Mouse (Mus musculus): ENCODE data around the gene Fgf22. TPM values are rescaled to one million over a fixed set of nuclear protein-coding genes. Genes with fewer than 3 reads are reported as not detected.
"Not testable (repeated sequence)": the region's sequence is repeated elsewhere in the genome, so short reads cannot be mapped to it uniquely, and the experiment has no call there.

The Fgf22 gene
- polyA plus RNA-seq, 1 experiment from 2014 or later: 0.65 TPM

GRCm38 (mm10) chr10:79755854-79756253 is 978 bp downstream of the Fgf22 start:
- H3K27ac ChIP-seq: no peak overlapping the region
- no peaks in the 10 kb centered on the region for H3K9me3 ChIP-seq
- no peak overlapping the region for H3K9ac ChIP-seq
- WGBS: 78% methylated on average over 3 of the region's 3 CpGs
- H3K36me3 ChIP-seq: peaks cover 47% of the 10 kb centered on the region
- no peak for ATAC-seq (ENCODE audit: insufficient number of reproducible peaks, insufficient read depth, low FRiP score, low TSS enrichment)
- H3K4me3 ChIP-seq: no peak overlapping the region
- H3K4me2 ChIP-seq (replicated peaks): no peak overlapping the region
- peaks cover 10% of the 10 kb centered on the region for H3K4me1 ChIP-seq
- H3K27me3 ChIP-seq: no peaks in the 10 kb centered on the region

- Histone ChIP-seq H3K4me3 (no peak overlapping the region), H3K36me3 (peaks cover 55% of the 10 kb centered on the region)
- 89% methylated on average over 24 of the region's 24 CpGs for WGBS
These were observed 1.8 kb downstream of the Fgf22 start for GRCm38 (mm10) chr10:79756660-79757059.

DNA sequence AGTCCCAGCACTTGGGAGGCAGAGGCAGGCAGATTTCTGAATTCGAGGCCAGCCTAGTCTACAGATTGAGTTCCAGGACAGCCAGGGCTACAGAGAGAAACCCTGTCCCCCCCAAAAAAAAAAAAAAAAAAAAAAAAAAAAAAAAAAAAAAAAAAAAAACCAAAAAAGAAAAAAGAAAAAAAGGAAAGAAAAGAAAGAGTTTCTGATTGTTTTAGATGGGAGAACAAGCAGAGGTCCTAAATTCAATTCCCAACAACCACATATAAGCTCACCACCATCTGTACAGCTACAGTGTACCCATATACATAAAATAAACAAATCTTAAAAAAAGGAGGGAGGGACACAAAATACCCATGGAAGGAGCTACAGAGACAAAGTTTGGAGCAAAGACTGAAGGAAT is 4.8 kb downstream of the Fgf22 start:
- not testable (repeated sequence) for ATAC-seq (ENCODE audit: insufficient number of reproducible peaks, insufficient read depth, low FRiP score, low TSS enrichment); H3K4me3 ChIP-seq; H3K27ac ChIP-seq; H3K27me3 ChIP-seq; H3K4me2 ChIP-seq (replicated peaks); H3K9ac ChIP-seq; H3K9me3 ChIP-seq
- peaks cover 66% of the 10 kb centered on the region for H3K36me3 ChIP-seq
- WGBS: 90% methylated on average over 1 of the region's 1 CpGs
- peaks cover 15% of the 10 kb centered on the region for H3K4me1 ChIP-seq

More at GRCm38 (mm10) chr10:79756660-79757059, 1.8 kb downstream of the Fgf22 start:
- Histone ChIP-seq H3K27me3 (no peaks in the 10 kb centered on the region), H3K9me3 (no peaks in the 10 kb centered on the region), H3K9ac (no peak overlapping the region), H3K27ac (no peak overlapping the region), H3K4me1 (peaks cover 10% of the 10 kb centered on the region), H3K4me2 (replicated peaks) (no peak overlapping the region)
- ATAC-seq (ENCODE audit: insufficient number of reproducible peaks, insufficient read depth, low FRiP score, low TSS enrichment): no peak

DNA sequence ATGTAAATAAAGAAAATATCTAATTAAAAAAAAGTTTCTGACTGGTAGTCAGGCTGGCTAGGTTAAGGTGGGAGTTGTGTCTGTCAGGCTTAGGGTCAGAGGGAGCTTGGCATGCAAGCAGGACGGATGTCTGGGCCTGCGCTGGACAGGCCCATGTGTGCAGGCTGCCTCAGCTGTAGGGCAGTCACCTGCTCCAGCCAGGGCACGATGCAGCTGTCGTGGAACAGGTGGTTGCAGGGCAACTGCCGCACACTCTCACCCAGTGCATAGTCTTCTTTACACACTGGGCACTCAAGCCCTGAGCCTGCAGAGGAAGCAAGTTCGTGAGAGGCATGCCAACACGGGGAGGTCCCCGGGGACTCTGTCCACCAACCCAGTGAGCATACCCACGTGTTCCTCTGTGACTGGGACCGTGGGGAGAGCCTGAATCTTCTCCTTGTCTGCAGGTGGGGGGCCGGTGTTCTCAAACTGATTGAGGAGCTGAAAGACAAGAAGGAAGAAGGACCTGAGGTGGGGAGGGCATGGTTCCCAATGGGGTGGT is 5.8 kb downstream of the Fgf22 start:
- Histone ChIP-seq H3K4me1 (peaks cover 15% of the 10 kb centered on the region), H3K9me3 (no peaks in the 10 kb centered on the region), H3K27me3 (no peaks in the 10 kb centered on the region), H3K36me3 (peaks cover 66% of the 10 kb centered on the region), H3K4me3 (no peak overlapping the region), H3K4me2 (replicated peaks) (no peak overlapping the region), H3K9ac (no peak overlapping the region), H3K27ac (no peak overlapping the region)
- WGBS: 84% methylated on average over 11 of the region's 11 CpGs
- 0 out of 2 replicates have a peak, but pooled peaks have one; percentile 36 for ATAC-seq (ENCODE audit: insufficient number of reproducible peaks, insufficient read depth, low FRiP score, low TSS enrichment)

- Histone ChIP-seq H3K4me3 (no peak overlapping the region), H3K27me3 (no peaks in the 10 kb centered on the region), H3K4me2 (replicated peaks) (no peak overlapping the region), H3K9me3 (no peaks in the 10 kb centered on the region), H3K4me1 (peaks cover 23% of the 10 kb centered on the region), H3K36me3 (peaks cover 46% of the 10 kb centered on the region), H3K27ac (no peak overlapping the region), H3K9ac (no peak overlapping the region)
- WGBS: 87% methylated on average over 3 of the region's 3 CpGs
- no peak for ATAC-seq (ENCODE audit: insufficient number of reproducible peaks, insufficient read depth, low FRiP score, low TSS enrichment)
These were observed 8.0 kb downstream of the Fgf22 start for GRCm38 (mm10) chr10:79762875-79763274.

GRCm38 (mm10) chr10:79764234-79764633 is 9.4 kb downstream of the Fgf22 start:
- ATAC-seq (ENCODE audit: insufficient number of reproducible peaks, insufficient read depth, low FRiP score, low TSS enrichment): no peak
- Histone ChIP-seq H3K4me2 (replicated peaks) (no peak overlapping the region), H3K9ac (no peak overlapping the region), H3K4me1 (peaks cover 28% of the 10 kb centered on the region), H3K27me3 (no peaks in the 10 kb centered on the region), H3K27ac (no peak overlapping the region), H3K4me3 (no peak overlapping the region), H3K9me3 (no peaks in the 10 kb centered on the region), H3K36me3 (peaks cover 32% of the 10 kb centered on the region)
- WGBS: 81% methylated on average over 7 of the region's 7 CpGs

DNA sequence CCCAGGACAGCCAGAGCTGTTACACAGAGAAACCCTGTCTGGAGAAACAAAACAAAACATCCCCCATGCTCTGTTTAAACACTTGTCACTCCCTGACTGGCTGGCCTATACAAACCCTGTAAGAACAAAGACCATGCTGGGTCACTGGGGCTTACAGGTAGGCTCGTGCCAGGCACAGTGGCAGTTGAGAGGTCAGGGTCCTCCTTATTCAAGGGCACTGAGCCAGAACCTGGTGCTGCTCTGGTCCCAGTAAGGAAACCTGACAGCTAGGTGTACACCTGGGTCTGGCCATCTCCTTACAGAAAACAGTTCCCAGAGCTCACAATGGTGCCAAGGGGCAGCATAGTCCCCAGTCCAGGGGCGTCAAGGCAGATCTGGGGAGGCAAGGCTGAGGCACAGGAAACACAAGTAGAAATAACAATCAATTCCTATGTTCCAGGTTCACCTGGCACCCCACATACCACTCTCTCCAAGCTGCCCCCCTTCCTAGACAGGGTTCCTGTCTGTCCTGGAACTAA is 10.4 kb downstream of the Fgf22 start:
- Histone ChIP-seq H3K9me3 (no peaks in the 10 kb centered on the region), H3K36me3 (peaks cover 25% of the 10 kb centered on the region), H3K27me3 (no peaks in the 10 kb centered on the region), H3K9ac (peak overlapping the region; percentile 96), H3K4me3 (peak overlapping the region; percentile 89), H3K4me1 (peaks cover 28% of the 10 kb centered on the region), H3K4me2 (replicated peaks) (peak overlapping the region; percentile 79), H3K27ac (no peak overlapping the region)
- no peak for ATAC-seq (ENCODE audit: insufficient number of reproducible peaks, insufficient read depth, low FRiP score, low TSS enrichment)
- 76% methylated on average over 2 of the region's 2 CpGs for WGBS

DNA sequence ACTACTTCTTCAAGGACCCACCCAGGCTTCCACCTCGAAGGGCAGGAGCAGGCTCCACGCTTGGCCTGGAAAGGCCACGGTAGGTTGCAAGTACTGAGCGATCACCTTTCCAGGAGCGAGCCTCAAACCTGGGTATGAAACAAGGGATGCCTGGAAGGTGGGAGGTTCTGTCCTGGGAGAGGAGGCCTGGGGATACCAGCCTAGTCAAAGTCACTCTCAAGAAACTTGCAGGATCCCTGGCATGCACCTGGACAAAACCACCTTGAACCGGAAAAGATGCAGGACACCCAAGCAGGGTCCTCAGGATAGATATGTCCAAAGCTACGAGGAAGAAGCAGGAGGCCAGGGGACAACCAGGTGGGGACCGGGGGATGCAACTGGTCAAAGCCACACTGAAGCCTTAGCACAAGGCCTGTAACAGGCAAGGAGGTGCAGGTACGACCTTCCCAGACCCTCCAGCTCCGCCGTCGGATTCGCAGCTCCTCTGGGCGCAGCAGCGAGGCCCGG is 11.2 kb downstream of the Fgf22 start:
- H3K9me3 ChIP-seq: no peaks in the 10 kb centered on the region
- peaks cover 17% of the 10 kb centered on the region for H3K36me3 ChIP-seq
- WGBS: 7% methylated on average over 16 of the region's 16 CpGs
- peak overlapping the region; percentile 96 for H3K9ac ChIP-seq
- H3K4me3 ChIP-seq: peak overlapping the region; percentile 89
- peaks cover 28% of the 10 kb centered on the region for H3K4me1 ChIP-seq
- no peaks in the 10 kb centered on the region for H3K27me3 ChIP-seq
- H3K4me2 ChIP-seq (replicated peaks): peak overlapping the region; percentile 79
- H3K27ac ChIP-seq: peak overlapping the region; percentile 93
- no peak for ATAC-seq (ENCODE audit: insufficient number of reproducible peaks, insufficient read depth, low FRiP score, low TSS enrichment)

- H3K4me1 ChIP-seq: peaks cover 28% of the 10 kb centered on the region
- H3K9me3 ChIP-seq: no peaks in the 10 kb centered on the region
- H3K9ac ChIP-seq: peak within 1 kb of the TSS; percentile 96
- peak within 1 kb of the TSS; percentile 89 for H3K4me3 ChIP-seq
- H3K27ac ChIP-seq: peak within 1 kb of the TSS; percentile 93
- H3K36me3 ChIP-seq: peaks cover 11% of the 10 kb centered on the region
- WGBS: under 1% methylated on average over 95 of the region's 101 CpGs
- H3K4me2 ChIP-seq (replicated peaks): peak within 1 kb of the TSS; percentile 79
- H3K27me3 ChIP-seq: no peaks in the 10 kb centered on the region
- ATAC-seq (ENCODE audit: insufficient number of reproducible peaks, insufficient read depth, low FRiP score, low TSS enrichment): peak; percentile 79
These were observed 11.8 kb downstream of the Fgf22 start, which contains the start of gene Rnf126 for GRCm38 (mm10) chr10:79766508-79767325. Gene Rnf126, minus strand, starts transcription at chr10:79766952.

- H3K9me3 ChIP-seq: no peaks in the 10 kb centered on the region
- peaks cover 2% of the 10 kb centered on the region; the same call in 1 of the 2 replicates for H3K36me3 ChIP-seq
- H3K4me3 ChIP-seq: peak overlapping the region; percentile 89
- peak overlapping the region; percentile 79 for H3K4me2 ChIP-seq (replicated peaks)
- H3K9ac ChIP-seq: peak overlapping the region; percentile 96
- no peaks in the 10 kb centered on the region for H3K27me3 ChIP-seq
- H3K4me1 ChIP-seq: peaks cover 28% of the 10 kb centered on the region
- ATAC-seq (ENCODE audit: insufficient number of reproducible peaks, insufficient read depth, low FRiP score, low TSS enrichment): peak; percentile 81
- 13% methylated on average over 40 of the region's 40 CpGs for WGBS
- peak overlapping the region; percentile 93 for H3K27ac ChIP-seq
These were observed 12.7 kb downstream of the Fgf22 start for GRCm38 (mm10) chr10:79767372-79768244.

GRCm38 (mm10) chr10:79768400-79768799 is 13.5 kb downstream of the Fgf22 start:
- peak overlapping the region; percentile 79; the same call in 1 of the 2 replicates for H3K4me2 ChIP-seq (replicated peaks)
- 4% methylated on average over 5 of the region's 5 CpGs for WGBS
- ATAC-seq (ENCODE audit: insufficient number of reproducible peaks, insufficient read depth, low FRiP score, low TSS enrichment): no peak

More at GRCm38 (mm10) chr10:79768400-79768799, 13.5 kb downstream of the Fgf22 start:
- no peaks in the 10 kb centered on the region for H3K27me3 ChIP-seq
- no peaks in the 10 kb centered on the region for H3K9me3 ChIP-seq
- H3K4me3 ChIP-seq: no peak overlapping the region
- H3K27ac ChIP-seq: 0 out of 2 replicates have a peak overlapping the region, but pooled peaks have one; percentile 1
- peaks cover 27% of the 10 kb centered on the region for H3K4me1 ChIP-seq
- H3K9ac ChIP-seq: no peak overlapping the region
- no peaks in the 10 kb centered on the region for H3K36me3 ChIP-seq
